Mouse (Mus musculus) olfactory bulb, adult 2 months (tissue): ENCODE results near the gene Desi1. TPM values are rescaled to one million over a fixed set of nuclear protein-coding genes. Genes with fewer than 3 reads are reported as not detected.

Experiments
- H3K27ac ChIP-seq: fragments of 200-500 bp; 2 replicates; pipeline ENCODE4 v1.5.1; 2012; ENCODE audit warnings: low read depth, low read length; ENCODE audit not compliant: insufficient read depth
- H3K4me1 ChIP-seq: fragments of 200-500 bp; 2 replicates; pipeline ENCODE4 v1.6.1; 2012; ENCODE audit warnings: low read length; ENCODE audit not compliant: control insufficient read depth, insufficient read depth
- H3K4me3 ChIP-seq: fragments of 200-500 bp; 2 replicates; pipeline ENCODE4 v1.5.1; 2012; ENCODE audit warnings: mild to moderate bottlenecking, low read depth, low read length, moderate library complexity; ENCODE audit not compliant: insufficient read depth
- CTCF ChIP-seq: fragments of 200-500 bp; IDR thresholded peaks from 2 replicates; pipeline ENCODE4 v1.5.1; 2012; ENCODE audit warnings: low read depth, mild to moderate bottlenecking, low read length, moderate library complexity; ENCODE audit not compliant: insufficient read depth
- POLR2A ChIP-seq: fragments of 200-500 bp; IDR thresholded peaks from 2 replicates; pipeline ENCODE4 v1.6.1; 2012; ENCODE audit warnings: mild to moderate bottlenecking, low read depth, low read length, moderate library complexity; ENCODE audit not compliant: insufficient read depth
- WGBS: fragments of 180-500 bp; shearing (Covaris S2); methylation state at CpG from one replicate; pipeline ENCODE4 v1.1.7; 2018; 5-methylcytosine and 5-hydroxymethylcytosine counted together
- polyA plus RNA-seq: library from polyadenylated mRNA; stranded (reverse); fragments of >200 nt; gene quantifications from 2 replicates; pipeline ENCODE4 v1.2.4, GENCODE M21; 2012; ENCODE audit warnings: low replicate concordance; ENCODE audit not compliant: missing spikeins, insufficient read depth, insufficient read length

The Desi1 gene
- polyA plus RNA-seq, 1 experiment = 107 TPM

- Histone ChIP-seq H3K4me3 (no peak overlapping the region), H3K27ac (no peak overlapping the region), H3K4me1 (no peaks in the 10 kb centered on the region)
- no peak for TF ChIP-seq POLR2A
- TF ChIP-seq CTCF = no peak
- WGBS = 93% methylated on average over 7 of the region's 7 CpGs
Observed at GRCm38 (mm10) chr15:82027276-82027675, 6.4 kb downstream of the Desi1 start.

GRCm38 (mm10) chr15:82023965-82024635 is 9.6 kb downstream of the Desi1 start:
- TF ChIP-seq CTCF = no peak
- H3K27ac ChIP-seq = no peak overlapping the region
- 87% methylated on average over 6 of the region's 6 CpGs for WGBS
- H3K4me1 ChIP-seq = no peaks in the 10 kb centered on the region
- H3K4me3 ChIP-seq = no peak overlapping the region

GRCm38 (mm10) chr15:82022535-82023088 is 11.1 kb downstream of the Desi1 start:
- no peak overlapping the region for H3K27ac ChIP-seq
- no peaks in the 10 kb centered on the region for H3K4me1 ChIP-seq
- H3K4me3 ChIP-seq = no peak overlapping the region
- WGBS = 73% methylated on average over 13 of the region's 13 CpGs
- TF ChIP-seq CTCF = no peak

GRCm38 (mm10) chr15:82019288-82019687 is 14.4 kb downstream of the Desi1 start:
- TF ChIP-seq POLR2A (no peak), CTCF (no peak)
- 68% methylated on average over 3 of the region's 3 CpGs for WGBS
- Histone ChIP-seq H3K4me3 (no peak overlapping the region), H3K27ac (no peak overlapping the region), H3K4me1 (no peaks in the 10 kb centered on the region)

- Histone ChIP-seq H3K4me1 (peaks cover 5% of the 10 kb centered on the region), H3K4me3 (no peak overlapping the region), H3K27ac (no peak overlapping the region)
- no peak for TF ChIP-seq POLR2A
- no peak for TF ChIP-seq CTCF
- 61% methylated on average over 4 of the region's 4 CpGs for WGBS
Observed at GRCm38 (mm10) chr15:82017461-82017860, 16.2 kb downstream of the Desi1 start.

GRCm38 (mm10) chr15:82016830-82017229 is 16.8 kb downstream of the Desi1 start:
- WGBS = 7% methylated on average over 6 of the region's 6 CpGs

GRCm38 (mm10) chr15:82016101-82016808 is 17.4 kb downstream of the Desi1 start:
- peak overlapping the region; percentile 90 for H3K4me3 ChIP-seq
- H3K27ac ChIP-seq = peak overlapping the region; percentile 31; the same call in 1 of the 2 replicates
- WGBS = under 1% methylated on average over 53 of the region's 53 CpGs
- peaks cover 5% of the 10 kb centered on the region for H3K4me1 ChIP-seq
- TF ChIP-seq POLR2A (peak; percentile 83), CTCF (no peak)

More at GRCm38 (mm10) chr15:82016830-82017229, 16.8 kb downstream of the Desi1 start:
- Histone ChIP-seq H3K4me1 (peaks cover 5% of the 10 kb centered on the region), H3K27ac (peak overlapping the region; percentile 31; the same call in 1 of the 2 replicates), H3K4me3 (peak overlapping the region; percentile 90)
- TF ChIP-seq CTCF = no peak
- TF ChIP-seq POLR2A = no peak

- Histone ChIP-seq H3K4me3 (peak overlapping the region; percentile 90), H3K27ac (peak overlapping the region; percentile 82), H3K4me1 (peaks cover 8% of the 10 kb centered on the region)
- WGBS = under 1% methylated on average over 39 of the region's 39 CpGs
- TF ChIP-seq POLR2A (no peak), CTCF (no peak)
Observed at GRCm38 (mm10) chr15:82015392-82016100, 18.1 kb downstream of the Desi1 start.
